Mouse (Mus musculus) spleen, adult 2 months (tissue): ENCODE data around the gene Pard3.

ENCODE experiments used
- CTCF ChIP-seq: fragments of 200-500 bp; IDR thresholded peaks from 2 replicates; pipeline ENCODE4 v1.5.1; 2011; ENCODE audit warnings: mild to moderate bottlenecking, inconsistent platforms; ENCODE audit not compliant: insufficient read depth, insufficient read length, insufficient replicate concordance; ENCODE audit errors: extremely low read depth
- POLR2A ChIP-seq: fragments of 200-500 bp; IDR thresholded peaks from 2 replicates; pipeline ENCODE4 v1.6.1; 2011; ENCODE audit warnings: low read depth, low read length, inconsistent platforms

GRCm38 (mm10) chr8:127151706-127152105, 88.0 kb downstream of the Pard3 start:
- TF ChIP-seq CTCF, result no peak
- TF ChIP-seq POLR2A, result no peak
